Mouse (Mus musculus) forebrain, embryonic 16.5 days (tissue): ENCODE data around the gene Gpatch8. TPM values are rescaled to one million over a fixed set of nuclear protein-coding genes. Genes with fewer than 3 reads are reported as not detected.

ENCODE experiments used
- ATAC-seq: fragments of 200-750 bp; cut with Nextera tagmentation; 2 replicates; pipeline ENCODE4 v1.8.0; 2017; ENCODE audit warnings: mild to moderate bottlenecking, moderate library complexity
- H3K27ac ChIP-seq: fragments of 300-500 bp; sonication (generic); 2 replicates; pipeline ENCODE4 v1.5.1; 2014; ENCODE audit warnings: low read length, control low read depth
- H3K27me3 ChIP-seq: fragments of 300-500 bp; sonication (generic); replicated peaks from 2 replicates; pipeline ENCODE4 v1.6.1; 2014; ENCODE audit warnings: low read length; ENCODE audit not compliant: control insufficient read depth, insufficient read depth
- H3K36me3 ChIP-seq: fragments of 300-500 bp; sonication (generic); 2 replicates; pipeline ENCODE4 v1.6.1; 2014; ENCODE audit not compliant: control insufficient read depth, insufficient read depth
- H3K4me1 ChIP-seq: fragments of 300-500 bp; sonication (generic); replicated peaks from 2 replicates; pipeline ENCODE4 v1.6.1; 2014; ENCODE audit warnings: low read length; ENCODE audit not compliant: control insufficient read depth, insufficient read depth
- H3K4me2 ChIP-seq: fragments of 300-500 bp; sonication (generic); 2 replicates; pipeline ENCODE4 v1.6.1; 2014; ENCODE audit warnings: mild to moderate bottlenecking, low read length, control low read depth
- H3K4me3 ChIP-seq: fragments of 300-500 bp; sonication (generic); replicated peaks from 2 replicates; pipeline ENCODE4 v1.5.1; 2014; ENCODE audit warnings: mild to moderate bottlenecking, low read length, control low read depth
- H3K9ac ChIP-seq: fragments of 300-500 bp; sonication (generic); replicated peaks from 2 replicates; pipeline ENCODE4 v1.6.1; 2014; ENCODE audit warnings: low read depth, low read length, control low read depth
- H3K9me3 ChIP-seq: fragments of 300-500 bp; sonication (generic); 2 replicates; pipeline ENCODE4 v1.6.1; 2016; ENCODE audit warnings: low read length; ENCODE audit not compliant: control insufficient read depth
- WGBS: fragments of 180-500 bp; shearing (Covaris S2); extraction: QIAGEN DNeasy Blood & Tissue Kit; methylation state at CpG from one replicate; pipeline ENCODE4 v1.1.7; 2014; 5-methylcytosine and 5-hydroxymethylcytosine counted together
- polyA plus RNA-seq: library from polyadenylated mRNA; unstranded; fragments of >200 nt; fragmentation: Nextera tagmentation; extraction: Ambion mirVana; gene quantifications from 2 replicates; pipeline ENCODE4 v1.2.1, GENCODE M21; 2015

Gene Gpatch8
- polyA plus RNA-seq, 1 experiment from 2014 or later: 88.1 TPM

DNA sequence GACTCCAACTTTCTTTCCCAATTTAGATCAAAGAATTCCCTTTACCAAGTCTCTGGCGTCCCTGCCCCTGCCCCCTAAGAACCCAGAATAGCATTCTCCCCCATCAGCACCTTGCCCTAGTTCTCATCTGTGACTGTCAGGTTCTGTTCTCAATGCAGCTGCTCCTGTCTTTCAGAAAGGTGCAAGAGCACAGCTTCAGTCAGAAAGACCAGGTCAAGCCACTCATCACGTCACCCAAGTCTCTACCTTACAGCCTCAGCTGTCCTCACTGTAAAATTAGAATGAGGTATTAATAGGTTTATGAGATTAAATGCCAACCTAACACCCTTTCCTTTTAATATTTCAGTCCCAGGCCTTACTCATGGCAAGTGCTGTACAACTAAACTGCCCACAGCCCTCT is 63.0 kb downstream of the Gpatch8 start:
- no peak overlapping the region for H3K4me3 ChIP-seq
- no peak overlapping the region for H3K9ac ChIP-seq
- no peak overlapping the region for H3K4me2 ChIP-seq
- no peaks in the 10 kb centered on the region for H3K9me3 ChIP-seq
- no peak overlapping the region for H3K27ac ChIP-seq
- peaks cover 5% of the 10 kb centered on the region; the same call in 1 of the 2 replicates for H3K36me3 ChIP-seq
- no peak for ATAC-seq
- 93% methylated on average over 2 of the region's 2 CpGs for WGBS
- H3K4me1 ChIP-seq: no peaks in the 10 kb centered on the region
- no peaks in the 10 kb centered on the region for H3K27me3 ChIP-seq

- Histone ChIP-seq H3K4me3 (no peak overlapping the region), H3K27me3 (no peaks in the 10 kb centered on the region), H3K36me3 (peaks cover 7% of the 10 kb centered on the region), H3K4me2 (no peak overlapping the region), H3K9me3 (no peaks in the 10 kb centered on the region), H3K27ac (no peak overlapping the region), H3K9ac (no peak overlapping the region), H3K4me1 (no peaks in the 10 kb centered on the region)
- ATAC-seq: no peak
- 91% methylated on average over 2 of the region's 2 CpGs for WGBS
These were observed 68.3 kb downstream of the Gpatch8 start for GRCm38 (mm10) chr11:102487901-102488300.

- Histone ChIP-seq H3K4me2 (no peak overlapping the region), H3K36me3 (peaks cover 8% of the 10 kb centered on the region), H3K4me1 (no peaks in the 10 kb centered on the region), H3K4me3 (no peak overlapping the region), H3K27ac (no peak overlapping the region), H3K9me3 (no peaks in the 10 kb centered on the region), H3K9ac (no peak overlapping the region), H3K27me3 (no peaks in the 10 kb centered on the region)
- ATAC-seq: peak; percentile 83
- 69% methylated on average over 11 of the region's 11 CpGs for WGBS
These were observed 69.3 kb downstream of the Gpatch8 start for GRCm38 (mm10) chr11:102486733-102487386.

DNA sequence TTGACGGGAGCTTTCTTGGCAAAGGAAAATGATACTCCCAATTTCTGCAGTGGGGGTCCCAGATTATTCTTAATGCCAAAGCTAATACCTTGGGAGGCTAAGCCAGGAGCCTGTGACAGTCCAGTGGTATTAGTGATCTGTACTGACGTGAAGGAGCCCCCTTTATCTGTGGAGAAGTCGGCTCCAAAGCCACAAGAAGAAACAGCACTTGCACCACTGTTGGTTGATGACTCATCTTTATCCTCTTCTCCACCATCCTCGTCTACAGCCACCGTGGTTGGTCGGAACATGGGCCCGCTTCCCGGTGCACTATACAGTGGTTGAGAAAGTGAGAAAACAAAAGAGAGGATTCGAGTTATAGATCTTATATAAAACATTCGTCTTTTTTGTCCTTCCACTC is 74.4 kb downstream of the Gpatch8 start:
- no peak overlapping the region for H3K27ac ChIP-seq
- no peak overlapping the region for H3K4me3 ChIP-seq
- no peak for ATAC-seq
- no peaks in the 10 kb centered on the region for H3K27me3 ChIP-seq
- peaks cover 26% of the 10 kb centered on the region for H3K36me3 ChIP-seq
- no peak overlapping the region for H3K4me2 ChIP-seq
- no peak overlapping the region for H3K9ac ChIP-seq
- H3K9me3 ChIP-seq: no peaks in the 10 kb centered on the region
- WGBS: 92% methylated on average over 10 of the region's 10 CpGs
- H3K4me1 ChIP-seq: no peaks in the 10 kb centered on the region

- WGBS: 91% methylated on average over 4 of the region's 4 CpGs
- Histone ChIP-seq H3K27me3 (no peaks in the 10 kb centered on the region), H3K9ac (no peak overlapping the region), H3K27ac (no peak overlapping the region), H3K4me2 (no peak overlapping the region), H3K4me3 (no peak overlapping the region), H3K4me1 (no peaks in the 10 kb centered on the region), H3K9me3 (no peaks in the 10 kb centered on the region), H3K36me3 (peaks cover 22% of the 10 kb centered on the region)
- no peak for ATAC-seq
These were observed 75.3 kb downstream of the Gpatch8 start for GRCm38 (mm10) chr11:102480897-102481296.

GRCm38 (mm10) chr11:102480111-102480510 is 76.1 kb downstream of the Gpatch8 start:
- Histone ChIP-seq H3K4me3 (no peak overlapping the region), H3K27me3 (no peaks in the 10 kb centered on the region), H3K9me3 (no peaks in the 10 kb centered on the region), H3K4me1 (no peaks in the 10 kb centered on the region), H3K4me2 (no peak overlapping the region), H3K36me3 (peaks cover 22% of the 10 kb centered on the region), H3K27ac (no peak overlapping the region), H3K9ac (no peak overlapping the region)
- ATAC-seq: no peak
- 98% methylated on average over 15 of the region's 15 CpGs for WGBS

DNA sequence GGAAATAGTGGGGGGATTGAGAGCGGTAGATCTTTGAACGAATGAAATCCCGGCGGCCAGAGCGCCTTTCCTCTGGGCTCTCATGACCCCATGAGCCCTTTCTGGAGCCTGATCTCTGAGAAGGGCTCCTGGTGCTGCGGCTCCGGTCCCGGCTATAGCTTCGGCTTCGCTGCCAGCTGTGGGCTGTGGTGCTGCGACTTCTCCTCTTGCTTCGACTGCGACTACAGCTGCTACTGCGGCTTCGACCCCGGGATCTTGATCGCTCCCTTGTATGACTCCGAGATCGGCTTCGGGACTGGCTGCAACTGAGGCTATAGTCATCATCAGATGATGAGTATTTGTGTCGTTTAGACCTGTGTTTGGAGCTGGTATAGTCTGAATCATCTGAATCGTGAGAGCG is 76.6 kb downstream of the Gpatch8 start:
- Histone ChIP-seq H3K36me3 (peaks cover 21% of the 10 kb centered on the region), H3K27me3 (no peaks in the 10 kb centered on the region), H3K4me1 (no peaks in the 10 kb centered on the region), H3K9ac (no peak overlapping the region), H3K9me3 (no peaks in the 10 kb centered on the region), H3K4me2 (no peak overlapping the region), H3K27ac (no peak overlapping the region), H3K4me3 (no peak overlapping the region)
- WGBS: 95% methylated on average over 23 of the region's 23 CpGs
- no peak for ATAC-seq

- Histone ChIP-seq H3K9ac (no peak overlapping the region), H3K27ac (no peak overlapping the region), H3K4me2 (no peak overlapping the region), H3K9me3 (no peaks in the 10 kb centered on the region), H3K27me3 (no peaks in the 10 kb centered on the region), H3K36me3 (peaks cover 19% of the 10 kb centered on the region), H3K4me1 (no peaks in the 10 kb centered on the region), H3K4me3 (no peak overlapping the region)
- 86% methylated on average over 3 of the region's 3 CpGs for WGBS
- ATAC-seq: no peak
These were observed 77.5 kb downstream of the Gpatch8 start for GRCm38 (mm10) chr11:102478671-102479070.

DNA sequence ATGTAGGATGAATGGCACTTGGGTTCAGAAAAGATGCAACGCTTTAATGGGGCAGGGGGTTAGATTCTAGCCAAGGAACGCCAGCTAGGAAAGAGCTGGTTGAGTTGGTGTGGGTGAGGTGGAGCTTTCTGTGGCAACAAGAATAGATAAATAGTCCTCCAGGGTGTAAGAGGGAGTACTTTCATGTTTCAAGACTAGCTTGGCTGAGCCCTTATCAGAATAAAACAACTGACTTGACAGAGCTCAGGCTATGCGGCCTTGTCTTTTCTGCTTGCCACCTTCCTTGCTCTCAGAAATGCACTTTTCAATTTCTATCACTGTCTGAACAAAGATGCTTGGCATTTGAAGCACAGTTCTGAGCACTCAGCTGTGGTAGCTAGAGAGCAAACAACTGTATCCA is 81.2 kb downstream of the Gpatch8 start:
- Histone ChIP-seq H3K9me3 (no peaks in the 10 kb centered on the region), H3K4me2 (no peak overlapping the region), H3K9ac (no peak overlapping the region), H3K4me3 (no peak overlapping the region), H3K4me1 (no peaks in the 10 kb centered on the region), H3K27me3 (no peaks in the 10 kb centered on the region), H3K36me3 (0 out of 2 replicates have a peak, but pooled peaks cover 4% of the 10 kb centered on the region), H3K27ac (no peak overlapping the region)
- 94% methylated on average over 3 of the region's 3 CpGs for WGBS
- no peak for ATAC-seq
